Mouse (Mus musculus) erythroblast, embryonic 14.5 days (primary cell): ENCODE data around the gene Tagln. TPM values are rescaled to one million over a fixed set of nuclear protein-coding genes. Genes with fewer than 3 reads are reported as not detected.

Experiments used
- H3K27me3 ChIP-seq: 2 replicates; pipeline ENCODE4 v1.6.1; 2012; ENCODE audit warnings: inconsistent platforms; ENCODE audit not compliant: control insufficient read depth
- H3K36me3 ChIP-seq: 2 replicates; pipeline ENCODE4 v1.6.1; 2012; ENCODE audit warnings: mild to moderate bottlenecking, inconsistent platforms; ENCODE audit not compliant: control insufficient read depth
- H3K4me1 ChIP-seq: 2 replicates; pipeline ENCODE4 v1.6.1; 2012; ENCODE audit warnings: inconsistent platforms; ENCODE audit not compliant: control insufficient read depth
- H3K4me3 ChIP-seq: replicated peaks from 2 replicates; pipeline ENCODE3; 2012; ENCODE audit warnings: moderate library complexity, mild to moderate bottlenecking, inconsistent platforms
- H3K9me3 ChIP-seq: 2 replicates; pipeline ENCODE4 v1.6.1; 2012; ENCODE audit warnings: low read length, inconsistent platforms, mixed read lengths; ENCODE audit not compliant: control insufficient read depth
- GATA1 ChIP-seq: IDR thresholded peaks from 2 replicates; pipeline ENCODE4 v1.6.1; 2012; ENCODE audit warnings: low read length, inconsistent platforms, mixed read lengths
- TAL1 ChIP-seq: IDR thresholded peaks from 3 replicates; pipeline ENCODE4 v1.6.1; 2012; ENCODE audit warnings: low read length, inconsistent platforms, mixed read lengths
- polyA plus RNA-seq: library from polyadenylated mRNA; stranded (reverse); fragments of >175 nt; gene quantifications from 2 replicates; pipeline ENCODE4 v1.2.3, GENCODE M21; 2012

Tagln gene
- polyA plus RNA-seq, 1 experiment, result not detected

DNA sequence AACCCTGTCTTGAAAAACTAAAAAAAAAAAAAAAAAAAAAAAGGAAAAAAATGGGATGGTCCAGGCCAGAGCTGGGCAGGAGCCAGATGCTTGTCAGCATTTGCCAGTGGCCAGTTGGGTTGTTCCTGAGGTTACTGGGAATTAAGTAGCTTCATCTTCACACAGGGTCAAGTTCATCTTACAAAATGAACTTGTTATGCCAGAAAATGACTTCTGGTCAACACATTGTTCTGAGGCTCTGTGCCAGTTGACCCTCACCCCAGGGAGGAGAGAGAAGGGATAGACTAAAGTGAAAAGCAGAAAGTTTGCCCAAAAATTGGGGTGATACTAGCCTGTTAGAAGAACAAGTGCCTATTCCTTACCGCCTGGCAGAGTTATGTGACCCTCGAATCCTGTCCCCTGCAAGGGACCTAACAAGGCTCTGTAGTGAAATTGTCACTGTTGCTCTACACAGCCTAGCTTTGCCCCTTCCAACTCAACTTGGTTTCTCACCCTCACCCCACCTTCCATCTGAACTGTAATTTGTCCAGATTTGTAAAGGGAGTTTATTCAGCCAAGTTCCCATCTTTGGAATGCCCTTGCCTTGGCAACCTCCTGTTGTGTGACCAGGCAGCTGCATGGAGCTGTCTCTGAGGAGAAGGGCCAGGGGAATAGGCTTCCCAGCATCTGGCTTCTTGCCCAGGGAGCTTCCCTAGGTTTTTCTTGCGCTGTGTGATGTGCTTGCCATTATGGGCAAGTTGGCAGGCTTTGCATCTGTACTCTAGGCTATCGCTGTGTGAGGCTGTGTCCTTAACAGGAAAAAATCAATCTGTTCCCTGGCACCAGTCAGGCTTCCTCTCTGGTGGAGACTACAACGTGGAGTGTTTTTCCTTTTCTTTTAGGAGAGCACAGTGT lies 18.6 kb downstream of the Tagln start:
- Histone ChIP-seq H3K9me3 (no peaks in the 10 kb centered on the region), H3K36me3 (peaks cover 92% of the 10 kb centered on the region), H3K4me1 (no peaks in the 10 kb centered on the region), H3K27me3 (no peaks in the 10 kb centered on the region), H3K4me3 (no peak overlapping the region)
- no peak for TF ChIP-seq TAL1
- no peak for TF ChIP-seq GATA1

DNA sequence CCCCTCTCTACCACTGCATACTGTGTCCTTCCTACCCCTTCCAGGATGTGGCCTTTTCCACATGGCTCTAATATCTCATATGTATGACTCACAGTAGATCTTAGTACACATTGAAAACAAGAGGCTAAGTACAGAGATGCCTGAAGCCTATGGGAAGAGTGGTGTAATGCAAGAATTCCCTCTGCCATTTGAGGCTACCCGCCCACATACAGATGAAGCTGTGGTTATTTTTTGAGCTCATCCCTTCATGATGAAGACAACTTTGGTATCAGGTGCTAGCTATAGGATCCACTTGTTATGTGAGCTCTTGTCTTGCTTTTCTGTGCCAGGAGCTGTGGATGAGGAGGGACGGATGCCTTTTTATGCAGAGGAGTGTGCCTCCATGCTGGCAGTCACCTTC lies 20.2 kb downstream of the Tagln start:
- H3K27me3 ChIP-seq, result no peaks in the 10 kb centered on the region
- no peaks in the 10 kb centered on the region for H3K9me3 ChIP-seq
- H3K4me1 ChIP-seq, result no peaks in the 10 kb centered on the region
- TF ChIP-seq GATA1 (no peak), TAL1 (no peak)
- no peak overlapping the region for H3K4me3 ChIP-seq
- peaks cover 97% of the 10 kb centered on the region for H3K36me3 ChIP-seq

DNA sequence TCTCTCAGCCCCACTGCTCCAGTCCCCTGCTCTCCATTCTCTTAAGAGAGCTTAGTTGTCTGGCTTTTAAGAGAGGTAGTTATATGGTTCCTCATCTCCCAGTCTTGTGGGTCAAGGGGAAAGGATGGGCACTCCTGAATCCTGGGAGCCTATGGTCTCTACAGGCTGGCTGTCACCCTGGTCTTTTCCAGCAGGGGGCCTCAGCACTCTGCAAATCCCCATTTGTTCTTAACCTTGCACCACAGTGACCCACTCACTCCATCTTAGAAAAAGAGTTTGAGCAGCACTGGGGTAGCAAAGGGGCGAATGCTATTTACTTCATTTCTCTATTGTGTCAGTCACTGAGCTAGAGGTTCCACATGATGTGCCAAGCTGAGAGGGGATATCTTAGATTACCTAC lies 24.2 kb downstream of the Tagln start:
- Histone ChIP-seq H3K36me3 (peaks cover 85% of the 10 kb centered on the region), H3K4me1 (peaks cover 18% of the 10 kb centered on the region), H3K27me3 (no peaks in the 10 kb centered on the region), H3K4me3 (no peak overlapping the region), H3K9me3 (no peaks in the 10 kb centered on the region)
- TF ChIP-seq TAL1 (no peak), GATA1 (no peak)

DNA sequence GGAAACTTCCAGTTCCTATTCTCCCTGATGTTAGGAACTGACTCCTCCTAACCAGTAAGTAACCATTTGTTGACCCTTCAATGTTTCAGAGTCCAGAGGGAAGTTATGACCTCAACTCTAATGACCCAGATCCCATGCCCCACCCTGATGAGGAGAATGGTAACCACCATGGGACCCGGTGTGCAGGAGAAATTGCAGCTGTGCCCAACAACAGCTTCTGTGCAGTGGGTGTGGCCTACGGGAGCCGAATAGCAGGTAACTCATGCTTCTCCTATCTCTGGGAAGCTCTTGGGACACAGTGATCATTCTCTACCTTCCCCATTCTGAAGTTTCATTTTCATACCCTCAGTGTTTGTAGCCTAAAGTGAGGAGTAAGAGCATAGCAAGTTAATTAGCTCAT lies 24.9 kb downstream of the Tagln start:
- TF ChIP-seq GATA1, result no peak
- TF ChIP-seq TAL1, result no peak

DNA sequence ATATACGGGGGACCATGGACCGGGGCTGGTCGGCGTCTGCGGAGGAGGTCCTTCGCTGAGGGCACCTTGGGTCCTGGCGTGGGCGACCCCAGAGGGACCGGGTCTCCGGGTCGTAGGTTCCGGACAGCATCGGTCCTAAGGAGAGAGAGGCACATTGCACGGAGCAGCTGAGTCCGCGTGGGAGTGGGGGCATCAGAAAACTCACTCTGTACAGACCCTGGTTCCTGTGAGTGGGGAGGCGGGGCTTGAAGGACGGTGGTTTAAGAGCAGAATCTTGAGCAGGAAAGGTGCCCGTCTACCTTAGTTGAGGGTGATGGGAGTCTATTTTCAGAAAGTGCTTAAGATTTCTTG lies 28.8 kb downstream of the Tagln start:
- H3K36me3 ChIP-seq, result peaks cover 53% of the 10 kb centered on the region
- no peaks in the 10 kb centered on the region for H3K27me3 ChIP-seq

More for the DNA sequence above, 24.9 kb downstream of the Tagln start:
- H3K27me3 ChIP-seq, result no peaks in the 10 kb centered on the region
- no peak overlapping the region for H3K4me3 ChIP-seq
- peaks cover 18% of the 10 kb centered on the region for H3K4me1 ChIP-seq
- H3K36me3 ChIP-seq, result peaks cover 79% of the 10 kb centered on the region
- H3K9me3 ChIP-seq, result no peaks in the 10 kb centered on the region

DNA sequence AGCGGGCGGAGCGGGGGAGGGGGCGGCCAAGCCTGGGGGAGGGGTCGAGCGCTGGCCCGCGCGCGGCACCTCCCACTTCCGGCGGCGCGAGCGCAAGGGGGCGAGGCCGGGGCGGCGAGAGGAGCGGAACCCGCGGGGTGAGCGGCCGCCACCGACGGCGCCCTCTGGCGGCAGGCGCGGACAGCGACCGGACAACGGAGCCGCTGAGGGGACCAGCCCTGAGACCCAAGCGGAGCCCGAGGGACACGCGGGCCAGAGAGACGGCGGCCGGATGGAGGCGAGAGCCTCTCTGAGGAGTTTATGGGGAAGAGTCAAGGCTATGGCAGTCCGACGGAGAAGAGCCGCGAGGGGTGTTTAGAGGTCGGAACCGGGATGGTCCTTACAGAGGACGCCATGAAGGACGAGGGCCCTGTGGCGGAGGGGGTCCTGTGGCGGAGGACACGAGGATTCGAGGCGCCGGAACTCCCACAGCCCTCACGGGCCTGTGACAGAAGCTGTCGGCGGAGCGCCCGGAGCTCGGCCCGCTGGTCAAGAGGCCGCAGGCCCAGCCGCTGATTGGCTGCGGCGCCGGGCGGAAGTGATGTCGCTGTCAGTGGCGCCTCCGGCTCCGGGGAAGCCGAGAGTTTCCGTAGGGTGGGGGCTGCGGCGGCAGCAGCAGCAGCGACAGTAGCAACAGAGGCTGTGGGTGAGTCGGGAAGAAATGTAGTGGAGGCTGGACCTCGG lies 29.3 kb downstream of the Tagln start, which contains the start of the genes Pcsk7 and Rnf214:
Gene Pcsk7, plus strand, starts transcription at position 143 of the 723 bp plus-strand sequence.
Gene Rnf214, minus strand, starts transcription at position 557 of the 723 bp plus-strand sequence.
- H3K36me3 ChIP-seq, result peaks cover 52% of the 10 kb centered on the region
- H3K9me3 ChIP-seq, result no peaks in the 10 kb centered on the region
- peak within 1 kb of the TSS; percentile 70 for H3K4me3 ChIP-seq
- TF ChIP-seq TAL1 (no peak), GATA1 (no peak)
- H3K27me3 ChIP-seq, result no peaks in the 10 kb centered on the region
- H3K4me1 ChIP-seq, result peaks cover 32% of the 10 kb centered on the region

More for the DNA sequence above, 28.8 kb downstream of the Tagln start:
- Histone ChIP-seq H3K9me3 (no peaks in the 10 kb centered on the region), H3K4me3 (peak overlapping the region; percentile 70), H3K4me1 (peaks cover 32% of the 10 kb centered on the region)
- TF ChIP-seq TAL1 (no peak), GATA1 (no peak)

DNA sequence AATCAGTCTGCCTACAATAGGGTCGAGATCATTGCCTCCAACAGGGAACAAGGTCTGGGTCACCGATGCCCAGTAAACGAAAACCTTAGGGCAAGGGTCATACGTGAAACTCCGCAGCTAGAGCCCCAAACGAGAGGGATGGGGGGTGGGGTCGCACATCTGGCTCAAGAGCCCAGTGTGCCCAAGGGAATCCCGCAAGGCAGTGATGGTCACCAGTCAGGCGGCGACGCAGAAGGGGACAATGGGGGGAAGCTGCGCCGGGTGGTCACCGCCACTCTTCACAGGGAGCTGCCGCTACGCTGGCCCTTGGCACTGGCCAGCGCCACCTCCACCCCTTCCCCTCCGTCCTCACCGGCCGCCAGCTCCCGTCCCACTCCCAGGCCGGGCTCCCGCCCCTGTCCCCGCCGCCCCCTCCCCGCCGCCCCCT lies 30.0 kb downstream of the Tagln start:
- no peaks in the 10 kb centered on the region for H3K9me3 ChIP-seq
- peak overlapping the region; percentile 70 for H3K4me3 ChIP-seq
- TF ChIP-seq TAL1 (no peak), GATA1 (no peak)
- H3K36me3 ChIP-seq, result peaks cover 45% of the 10 kb centered on the region
- peaks cover 32% of the 10 kb centered on the region for H3K4me1 ChIP-seq
- no peaks in the 10 kb centered on the region for H3K27me3 ChIP-seq

DNA sequence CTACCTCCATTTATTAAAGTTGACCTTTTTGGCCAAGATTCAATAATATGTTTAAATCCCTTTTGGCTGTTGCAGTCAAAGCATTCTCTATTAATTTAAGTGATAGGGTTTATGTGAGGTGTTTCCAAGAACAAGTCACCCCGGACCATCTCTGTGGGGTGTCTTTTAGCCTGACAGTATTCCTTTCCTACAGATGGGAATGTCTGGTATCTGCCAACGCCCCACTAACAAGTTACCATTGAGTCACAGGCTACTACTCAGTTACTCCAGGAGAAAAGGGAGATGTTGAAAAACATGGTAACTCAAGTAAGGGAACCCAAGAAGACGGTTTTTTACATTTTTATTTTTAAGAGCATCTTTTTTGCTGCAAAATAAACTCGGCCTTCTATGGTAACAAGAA lies 30.7 kb downstream of the Tagln start:
- no peak for TF ChIP-seq TAL1
- TF ChIP-seq GATA1, result no peak
- Histone ChIP-seq H3K27me3 (no peaks in the 10 kb centered on the region), H3K9me3 (no peaks in the 10 kb centered on the region), H3K4me1 (peaks cover 32% of the 10 kb centered on the region), H3K4me3 (peak overlapping the region; percentile 70), H3K36me3 (peaks cover 41% of the 10 kb centered on the region)

DNA sequence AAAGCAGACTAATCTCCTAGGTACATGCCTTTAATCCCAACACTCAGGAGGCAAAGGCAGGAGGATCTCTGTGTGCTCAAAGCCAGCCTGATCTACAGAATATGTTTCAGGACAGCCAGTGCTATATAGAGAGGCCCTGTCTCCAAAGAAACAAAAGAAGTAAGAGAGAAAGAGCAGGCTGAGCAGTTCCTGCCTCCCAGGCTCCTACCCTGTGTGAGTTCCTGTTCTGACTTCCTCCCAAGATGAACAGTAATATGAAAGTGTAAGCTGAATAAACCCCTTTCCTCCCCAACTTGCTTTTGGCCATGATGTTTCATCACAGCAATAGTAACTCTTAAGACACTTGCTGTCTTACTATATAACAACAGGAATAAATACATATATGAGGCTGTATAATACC lies 42.2 kb downstream of the Tagln start:
- no peaks in the 10 kb centered on the region for H3K4me1 ChIP-seq
- peaks cover 89% of the 10 kb centered on the region for H3K36me3 ChIP-seq
- H3K9me3 ChIP-seq, result no peaks in the 10 kb centered on the region
- H3K27me3 ChIP-seq, result no peaks in the 10 kb centered on the region
- TF ChIP-seq TAL1, result no peak
- TF ChIP-seq GATA1, result no peak
- H3K4me3 ChIP-seq, result no peak overlapping the region

Other genes with a start within 250 kb of the Tagln start
- 2.7 and 3.3 TPM in 2 replicates for gene Cep164, start 107.4 kb downstream of the Tagln start, polyA plus RNA-seq
- 0.01 and 0.02 TPM in 2 replicates for gene Bace1, start 97.5 kb downstream of the Tagln start, polyA plus RNA-seq
- 0.58 and 0.82 TPM in 2 replicates for gene Pcsk7, start 29.6 kb downstream of the Tagln start, polyA plus RNA-seq
- 0.96 and 1.3 TPM in 2 replicates for gene Rnf214, start 29.1 kb downstream of the Tagln start, polyA plus RNA-seq
- 2.4 and 2.6 TPM in 2 replicates for gene Sidt2, start 19.2 kb upstream of the Tagln start, polyA plus RNA-seq
- gene Pafah1b2, start 76.6 kb upstream of the Tagln start, polyA plus RNA-seq, result 8.5 and 11.0 TPM in 2 replicates
- 0.13 and 0.25 TPM in 2 replicates for gene Sik3, start 76.8 kb upstream of the Tagln start, polyA plus RNA-seq